Mouse (Mus musculus) right cerebral cortex, postnatal 14 days (tissue): ENCODE measurements around the gene Sulf2.

ENCODE experiments used
- DNase-seq: peaks from one replicate; pipeline ENCODE4 v3.0.0; 2022

Gene Sulf2

GRCm38 (mm10) chr2:166115571-166116277 is 39.7 kb downstream of the Sulf2 start:
- DNase-seq: no peak

DNA sequence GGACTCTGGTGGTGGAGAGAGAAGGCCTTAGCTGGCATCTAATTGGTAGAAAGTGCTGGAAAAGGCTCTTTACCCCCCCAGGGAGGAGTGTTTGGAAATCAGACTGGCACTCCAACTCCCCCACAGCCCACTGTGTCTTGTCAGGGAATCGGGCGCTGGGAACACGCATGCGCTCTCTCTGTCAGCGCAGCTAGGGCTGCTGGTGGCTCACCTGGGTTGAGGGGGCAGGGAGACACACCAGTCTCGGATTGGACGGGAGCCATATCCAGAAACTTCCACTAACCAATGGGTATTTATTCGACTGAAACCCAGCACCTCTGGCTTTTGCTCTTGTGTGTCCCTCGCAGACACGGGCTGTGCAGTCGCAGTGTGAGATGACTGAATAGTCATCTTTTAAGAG is 42.5 kb downstream of the Sulf2 start:
- no peak for DNase-seq

GRCm38 (mm10) chr2:166111831-166112250 is 43.6 kb downstream of the Sulf2 start:
- DNase-seq: no peak

DNA sequence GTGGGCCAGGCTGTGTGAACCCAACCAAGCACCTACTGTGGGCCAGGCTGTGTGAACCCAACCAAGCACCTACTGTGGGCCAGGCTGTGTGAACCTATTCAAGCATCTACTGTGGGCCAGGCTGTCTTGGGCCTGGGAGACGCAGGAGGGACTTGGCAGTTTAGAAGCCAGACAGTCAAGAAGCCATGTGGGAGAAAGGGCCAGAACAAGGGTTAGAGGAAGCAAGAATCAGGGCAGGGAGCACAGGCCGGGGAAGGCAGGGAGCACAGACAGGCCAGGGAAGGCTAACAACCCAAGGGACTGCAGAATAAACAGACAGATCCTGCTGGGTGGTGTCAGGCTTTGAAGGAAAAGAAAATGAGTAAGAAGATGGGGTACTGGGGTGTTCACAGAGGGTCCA is 44.2 kb downstream of the Sulf2 start:
- no peak for DNase-seq

- no peak for DNase-seq
Observed at GRCm38 (mm10) chr2:166110764-166111163, 44.7 kb downstream of the Sulf2 start.

DNA sequence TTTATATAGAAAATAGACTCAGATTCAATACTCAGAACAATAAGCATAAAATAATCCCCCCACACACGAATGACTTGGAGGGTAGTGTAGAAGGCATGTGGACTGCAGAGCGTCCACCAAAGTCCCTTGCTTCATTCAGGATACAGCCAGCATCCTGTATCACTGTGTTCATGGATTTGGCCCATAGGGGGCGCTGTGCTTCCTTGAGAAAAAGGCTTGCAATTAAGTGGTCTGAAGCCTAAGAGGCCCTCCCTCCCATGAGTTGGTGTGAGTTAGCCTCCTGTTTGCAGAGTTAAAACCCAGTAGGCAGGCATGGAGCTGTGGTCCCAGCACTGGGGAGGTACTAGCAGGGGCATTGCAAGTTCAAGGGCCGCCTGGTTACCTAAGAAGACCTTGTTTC is 47.1 kb downstream of the Sulf2 start:
- peak; percentile 93 for DNase-seq

GRCm38 (mm10) chr2:166107911-166108310 is 47.6 kb downstream of the Sulf2 start:
- no peak for DNase-seq

DNA sequence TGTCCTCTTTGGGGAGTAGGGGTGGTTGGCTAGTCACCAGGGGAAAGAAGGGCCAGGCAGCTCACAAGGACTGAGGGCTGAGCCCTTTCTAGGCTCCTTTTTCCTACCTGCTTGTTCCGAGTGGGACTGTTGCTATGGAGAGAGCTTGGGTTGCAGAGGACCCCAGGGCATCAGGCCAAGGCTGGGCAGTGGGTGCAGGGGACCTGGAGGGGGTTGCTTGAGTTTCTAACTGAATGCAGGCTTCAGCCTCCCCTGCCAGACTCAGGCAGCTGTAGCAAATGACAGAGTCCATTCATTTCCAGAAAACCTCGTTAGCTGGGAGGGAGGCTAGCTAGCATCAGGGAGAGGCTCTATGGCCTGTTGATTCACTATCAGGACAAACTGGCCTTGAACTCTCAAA is 48.8 kb downstream of the Sulf2 start:
- no peak for DNase-seq

DNA sequence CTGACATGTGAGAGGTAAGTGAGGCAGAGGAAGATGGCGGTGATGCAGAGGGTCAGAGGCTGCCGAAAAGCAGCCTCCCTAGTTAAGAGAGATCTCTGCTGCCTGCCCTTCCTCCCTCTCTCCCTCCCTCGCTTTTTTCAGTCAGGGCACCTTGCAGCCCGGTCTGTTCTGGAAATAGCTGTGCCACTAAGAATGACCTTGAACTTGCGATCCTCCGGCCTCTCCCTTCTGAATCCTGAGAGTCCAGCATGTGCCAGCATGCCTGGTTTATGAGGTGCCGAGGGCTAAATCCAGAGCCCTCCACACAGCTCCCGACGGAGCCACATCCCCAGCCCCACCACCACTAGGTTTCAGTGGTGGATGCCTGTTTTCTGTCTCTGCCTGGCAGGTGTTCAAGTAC is 49.6 kb downstream of the Sulf2 start:
- no peak for DNase-seq

- no peak for DNase-seq
Observed at GRCm38 (mm10) chr2:166102893-166103292, 52.6 kb downstream of the Sulf2 start.

GRCm38 (mm10) chr2:166100309-166101262 is 54.9 kb downstream of the Sulf2 start:
- DNase-seq: peak; percentile 47

DNA sequence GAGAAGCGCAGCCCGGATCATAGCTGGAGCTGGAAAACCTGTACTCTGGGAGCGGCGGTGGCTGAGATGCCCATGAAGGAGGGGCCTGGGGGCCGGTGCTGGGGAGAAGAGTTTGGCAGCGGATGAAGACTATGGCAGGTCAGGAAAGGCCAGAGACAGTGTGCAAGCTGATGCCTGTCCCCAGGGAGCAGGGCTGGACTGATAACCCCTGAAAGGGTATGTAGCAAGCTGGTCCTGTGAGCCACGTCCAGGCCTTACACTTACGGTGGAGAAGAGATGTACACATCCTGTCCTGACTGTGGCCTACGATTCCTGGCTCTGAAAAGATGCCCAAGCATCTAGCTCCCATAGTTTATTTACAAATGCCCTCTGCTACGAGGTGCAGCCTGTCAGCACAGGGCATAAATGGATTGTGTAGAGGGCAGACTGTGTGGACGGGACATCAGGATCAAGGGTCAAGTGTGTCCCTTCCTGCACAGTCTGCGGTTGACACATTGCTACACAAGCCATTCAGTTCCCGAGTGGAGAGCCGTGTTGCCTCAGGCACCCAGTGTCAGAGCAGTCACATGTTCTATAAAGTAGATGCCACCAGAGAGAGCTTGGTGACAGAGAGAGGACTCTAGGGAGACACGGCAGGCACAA is 57.0 kb downstream of the Sulf2 start:
- no peak for DNase-seq

DNA sequence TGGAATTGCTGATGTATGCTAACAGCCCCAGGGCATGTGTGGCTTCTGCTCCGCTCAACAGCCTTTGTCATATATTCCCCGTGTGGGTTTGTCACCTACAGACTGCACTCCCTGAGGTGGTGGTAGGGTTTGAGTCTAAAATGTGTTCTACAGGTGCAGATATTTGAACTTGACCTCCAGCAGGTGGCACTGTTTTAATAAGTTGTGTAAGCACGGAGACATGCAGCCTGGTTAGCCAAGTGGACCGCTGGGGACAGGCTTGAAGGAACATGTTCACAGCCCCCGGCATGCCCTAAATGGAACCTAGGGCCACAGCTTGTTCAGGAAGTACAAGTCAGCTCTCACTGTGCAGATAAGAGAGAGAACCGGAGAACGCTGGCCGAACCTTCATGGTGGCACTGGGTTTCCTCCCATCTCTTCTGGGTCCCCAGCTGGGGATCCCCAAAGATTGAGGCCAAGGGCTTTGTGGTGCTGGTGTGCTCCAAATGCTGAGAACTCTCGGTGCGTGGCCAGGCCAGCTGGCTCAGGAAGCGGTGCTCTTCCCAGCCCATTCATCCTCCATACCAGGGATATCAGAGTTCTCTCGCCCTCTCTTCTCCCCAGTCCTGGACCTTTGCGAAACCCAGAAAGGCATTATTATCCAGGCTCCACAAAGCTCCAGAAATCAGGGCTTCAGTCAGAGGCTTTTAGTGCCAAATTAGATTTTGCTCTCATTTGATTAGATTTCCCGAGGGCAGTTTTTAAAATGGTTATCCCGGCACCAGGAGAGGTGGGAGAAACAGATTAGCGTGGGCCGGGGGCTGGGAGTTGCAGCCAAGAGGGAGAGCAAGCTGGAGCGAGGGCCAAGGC is 57.8 kb downstream of the Sulf2 start:
- DNase-seq: no peak

GRCm38 (mm10) chr2:166096834-166097233 is 58.6 kb downstream of the Sulf2 start:
- no peak for DNase-seq

DNA sequence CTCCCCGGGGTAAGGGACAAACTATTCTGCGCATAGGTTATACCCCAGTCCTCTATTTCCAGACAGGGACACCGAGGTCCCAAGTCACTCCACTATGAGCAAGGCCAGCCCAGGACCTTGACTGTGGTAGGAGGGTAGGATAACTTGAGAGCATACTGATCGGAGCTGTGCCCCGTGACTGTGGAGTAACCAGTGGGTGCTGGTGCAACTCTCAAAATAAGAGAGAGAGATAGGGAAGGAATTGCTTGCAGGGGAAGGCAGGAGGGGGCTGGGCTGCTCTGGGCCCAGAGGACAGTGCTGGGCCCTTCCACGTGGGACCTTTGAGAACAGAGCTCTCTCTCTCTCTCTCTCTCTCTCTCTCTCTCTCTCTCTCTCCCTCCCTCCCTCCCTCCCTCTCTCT is 59.2 kb downstream of the Sulf2 start:
- no peak for DNase-seq

DNA sequence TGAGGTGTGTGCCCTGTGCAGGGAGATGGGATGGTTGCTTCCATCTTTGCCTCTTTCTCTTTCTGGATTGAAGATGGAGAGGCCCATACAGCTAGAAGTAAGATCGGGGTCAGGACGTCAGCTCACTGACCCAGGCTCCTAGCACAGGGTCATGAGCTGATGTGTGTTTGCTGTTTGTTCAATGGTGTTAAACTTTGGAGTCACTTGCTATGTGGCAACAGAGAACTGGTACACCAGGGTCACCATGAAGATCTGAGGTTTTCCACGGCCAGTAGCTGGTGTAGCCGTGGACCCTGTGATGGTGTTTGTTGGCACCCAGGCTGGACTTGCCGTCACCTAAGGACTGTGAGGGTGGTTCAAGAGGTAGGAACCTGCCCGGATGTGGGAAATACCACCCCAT is 63.1 kb downstream of the Sulf2 start:
- DNase-seq: no peak

- DNase-seq: no peak
Observed at GRCm38 (mm10) chr2:166091599-166091998, 63.9 kb downstream of the Sulf2 start.

- no peak for DNase-seq
Observed at GRCm38 (mm10) chr2:166090131-166090581, 65.3 kb downstream of the Sulf2 start.

DNA sequence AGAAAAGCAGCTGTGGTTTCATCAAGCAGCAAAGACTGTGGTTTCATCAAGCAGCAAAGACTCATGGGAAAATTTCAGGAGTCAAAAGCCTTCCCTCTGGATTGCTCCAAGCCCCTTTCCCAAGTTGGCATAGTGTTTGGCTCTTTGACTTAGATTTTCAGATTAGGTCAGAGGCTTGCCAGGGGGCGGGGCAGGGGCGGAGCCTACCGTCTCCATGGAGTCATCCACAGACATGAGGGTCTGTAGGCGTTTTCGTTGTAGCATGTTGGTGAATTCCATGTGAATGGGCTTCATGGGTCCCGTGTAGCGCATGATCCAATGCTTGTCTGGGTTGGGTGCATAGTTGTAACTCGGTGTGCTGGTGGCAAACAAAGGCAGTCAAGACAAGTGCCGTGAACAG is 66.5 kb downstream of the Sulf2 start:
- DNase-seq: no peak

DNA sequence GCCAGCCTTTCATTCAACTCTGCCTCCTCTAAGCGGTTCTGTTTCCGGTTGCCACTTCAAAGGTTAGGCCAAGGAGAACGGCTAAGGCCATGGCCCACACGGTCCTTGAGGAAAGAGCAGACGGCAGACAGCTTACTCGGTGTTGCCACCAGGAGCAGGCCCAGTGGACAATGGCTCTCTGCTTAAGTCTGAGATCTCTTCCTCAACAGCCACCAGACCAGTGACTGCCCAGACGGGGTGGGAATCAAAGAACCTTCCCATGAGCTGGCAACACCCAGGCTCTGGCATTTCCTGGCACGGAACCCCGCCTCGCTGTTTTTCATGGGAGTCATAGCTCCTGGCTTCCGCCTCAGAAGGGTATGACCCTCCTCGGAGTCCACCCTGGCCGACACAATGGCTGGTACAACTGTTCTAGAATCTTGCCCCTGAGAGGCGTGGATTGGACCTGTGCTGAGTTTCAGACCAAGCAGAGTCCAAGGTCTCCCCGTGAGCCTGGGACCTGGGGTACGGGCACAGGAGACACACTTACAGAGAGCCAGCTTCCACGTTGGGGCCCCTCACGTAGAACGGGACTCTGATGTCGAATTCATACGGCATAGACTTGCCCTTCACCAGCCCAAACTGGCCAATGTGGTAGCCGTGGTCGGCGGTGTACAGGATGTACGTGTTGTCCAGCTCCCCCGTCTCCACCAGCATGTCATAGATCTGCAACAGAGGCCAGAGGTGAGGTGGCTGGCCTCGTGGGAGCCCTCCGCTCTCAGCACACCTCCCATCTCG is 68.8 kb downstream of the Sulf2 start:
- DNase-seq: no peak

- no peak for DNase-seq
Observed at GRCm38 (mm10) chr2:166085780-166086179, 69.7 kb downstream of the Sulf2 start.

GRCm38 (mm10) chr2:166084964-166085363 is 70.5 kb downstream of the Sulf2 start:
- DNase-seq: peak; percentile 77
